Mouse (Mus musculus): Measurements from ENCODE around the gene Gm10799. TPM values are rescaled to one million over a fixed set of nuclear protein-coding genes. Genes with fewer than 3 reads are reported as not detected.

Gm10799 gene
- polyA plus RNA-seq, 1 experiment = not detected

GRCm38 (mm10) chr2:104023096-104023495, 45.3 kb downstream of the Gm10799 start:
- no peak for DNase-seq (ENCODE audit: low spot score)

Other genes with a start within 250 kb of the Gm10799 start
- 36.3 and 37.0 TPM in 2 replicates for gene Lmo2, start 110.6 kb downstream of the Gm10799 start, polyA plus RNA-seq (2012; rRNA removed)
- 51.2 and 54.3 TPM in 2 replicates for gene Fbxo3, start 40.8 kb downstream of the Gm10799 start, polyA plus RNA-seq (2012; rRNA removed)
- gene 4931422A03Rik, start 40.2 kb downstream of the Gm10799 start, polyA plus RNA-seq (2012; rRNA removed) = 0.41 TPM in 1 of 2 replicates, not detected in the other
- 0.12 and 0.25 TPM in 2 replicates for gene Gm10912, start 2.7 kb downstream of the Gm10799 start, polyA plus RNA-seq (2012; rRNA removed)
- 17.4 and 18.2 TPM in 2 replicates for gene Cd59b, start 1.3 kb upstream of the Gm10799 start, polyA plus RNA-seq (2012; rRNA removed)
- 122 and 131 TPM in 2 replicates for gene Cd59a, start 27.3 kb upstream of the Gm10799 start, polyA plus RNA-seq (2012; rRNA removed)
- gene A930018P22Rik, start 54.2 kb upstream of the Gm10799 start, polyA plus RNA-seq (2012; rRNA removed) = 0.09 and 0.12 TPM in 2 replicates